Mouse (Mus musculus) right cerebral cortex, postnatal 4 days (tissue): ENCODE results near the gene Ulbp1.
"Not testable (repeated sequence)": the region's sequence is repeated elsewhere in the genome, so short reads cannot be mapped to it uniquely, and the experiment has no call there.

ENCODE experiments used
- DNase-seq: peaks from one replicate; pipeline ENCODE4 v3.0.0-alpha.2; 2022

The Ulbp1 gene

GRCm38 (mm10) chr10:7473197-7473889, at the start of gene Ulbp1:
TSS of gene Ulbp1 (minus strand) at chr10:7473638.
- no peak for DNase-seq

- not testable (repeated sequence) for DNase-seq
These were observed 24.7 kb upstream of the Ulbp1 start for GRCm38 (mm10) chr10:7498180-7498579.

- not testable (repeated sequence) for DNase-seq
These were observed 18.9 kb upstream of the Ulbp1 start for GRCm38 (mm10) chr10:7492384-7492783.

- DNase-seq = no peak
These were observed 10.2 kb upstream of the Ulbp1 start for GRCm38 (mm10) chr10:7483650-7484049.

GRCm38 (mm10) chr10:7474225-7474624, 787 bp upstream of the Ulbp1 start:
- DNase-seq = not testable (repeated sequence)

GRCm38 (mm10) chr10:7471664-7472063, 1.8 kb downstream of the Ulbp1 start:
- DNase-seq = no peak

GRCm38 (mm10) chr10:7470457-7470856, 3.0 kb downstream of the Ulbp1 start:
- DNase-seq = no peak

GRCm38 (mm10) chr10:7469716-7470414, 3.6 kb downstream of the Ulbp1 start:
- DNase-seq = peak; percentile 67

GRCm38 (mm10) chr10:7462006-7462405, 11.4 kb downstream of the Ulbp1 start:
- DNase-seq = no peak

- no peak for DNase-seq
These were observed 34.5 kb downstream of the Ulbp1 start for GRCm38 (mm10) chr10:7438928-7439327.

- DNase-seq = no peak
These were observed 80.0 kb downstream of the Ulbp1 start for GRCm38 (mm10) chr10:7393143-7394035.

GRCm38 (mm10) chr10:7391935-7392930, 81.2 kb downstream of the Ulbp1 start:
- DNase-seq = peak; percentile 16

- no peak for DNase-seq
These were observed 81.9 kb downstream of the Ulbp1 start for GRCm38 (mm10) chr10:7391561-7391934.

GRCm38 (mm10) chr10:7391108-7391507, 82.3 kb downstream of the Ulbp1 start:
- peak; percentile 7 for DNase-seq
